Mouse (Mus musculus): ENCODE data around the gene E130114P18Rik.

E130114P18Rik gene

GRCm38 (mm10) chr4:97733392-97733791, 44.5 kb downstream of the E130114P18Rik start:
- in situ Hi-C loops (cut with MboI; ENCODE audit: low pct_unique_long_range_greater_than_20kb in 1 of 2, low sequenced_read_pairs in 2 of 2, unreplicated experiment in 1 of 2): no loop called here

GRCm38 (mm10) chr4:97730416-97730815, 47.5 kb downstream of the E130114P18Rik start:
- in situ Hi-C loops (cut with MboI; ENCODE audit: low pct_unique_long_range_greater_than_20kb in 1 of 2, low sequenced_read_pairs in 2 of 2, unreplicated experiment in 1 of 2): no loop called here

GRCm38 (mm10) chr4:97729999-97730398, 47.9 kb downstream of the E130114P18Rik start:
- in situ Hi-C loops (cut with MboI; ENCODE audit: low pct_unique_long_range_greater_than_20kb in 1 of 2, low sequenced_read_pairs in 2 of 2, unreplicated experiment in 1 of 2): no loop called here

GRCm38 (mm10) chr4:97728520-97728919, 49.4 kb downstream of the E130114P18Rik start:
- in situ Hi-C loops (cut with MboI; ENCODE audit: low pct_unique_long_range_greater_than_20kb in 1 of 2, low sequenced_read_pairs in 2 of 2, unreplicated experiment in 1 of 2): no loop called here

- in situ Hi-C loops (cut with MboI; ENCODE audit: low pct_unique_long_range_greater_than_20kb in 1 of 2, low sequenced_read_pairs in 2 of 2, unreplicated experiment in 1 of 2): no loop called here
Measured at GRCm38 (mm10) chr4:97723374-97723773, 54.5 kb downstream of the E130114P18Rik start.

GRCm38 (mm10) chr4:97722666-97723065, 55.2 kb downstream of the E130114P18Rik start:
- in situ Hi-C loops (cut with MboI; ENCODE audit: low pct_unique_long_range_greater_than_20kb in 1 of 2, low sequenced_read_pairs in 2 of 2, unreplicated experiment in 1 of 2): no loop called here

- in situ Hi-C loops (cut with MboI; ENCODE audit: low pct_unique_long_range_greater_than_20kb in 1 of 2, low sequenced_read_pairs in 2 of 2, unreplicated experiment in 1 of 2): no loop called here
Measured at GRCm38 (mm10) chr4:97714616-97715015, 63.3 kb downstream of the E130114P18Rik start.

GRCm38 (mm10) chr4:97714101-97714615, 63.7 kb downstream of the E130114P18Rik start:
- in situ Hi-C loops (cut with MboI; ENCODE audit: low pct_unique_long_range_greater_than_20kb in 1 of 2, low sequenced_read_pairs in 2 of 2, unreplicated experiment in 1 of 2): no loop called here

GRCm38 (mm10) chr4:97712547-97712946, 65.3 kb downstream of the E130114P18Rik start:
- in situ Hi-C loops (cut with MboI; ENCODE audit: low pct_unique_long_range_greater_than_20kb in 1 of 2, low sequenced_read_pairs in 2 of 2, unreplicated experiment in 1 of 2): no loop called here

GRCm38 (mm10) chr4:97710048-97710765, 67.7 kb downstream of the E130114P18Rik start:
- in situ Hi-C loops (cut with MboI; ENCODE audit: low pct_unique_long_range_greater_than_20kb in 1 of 2, low sequenced_read_pairs in 2 of 2, unreplicated experiment in 1 of 2): no loop called here

- in situ Hi-C loops (cut with MboI; ENCODE audit: low pct_unique_long_range_greater_than_20kb in 1 of 2, low sequenced_read_pairs in 2 of 2, unreplicated experiment in 1 of 2): no loop called here
Measured at GRCm38 (mm10) chr4:97707373-97708152, 70.3 kb downstream of the E130114P18Rik start.

GRCm38 (mm10) chr4:97696684-97697615, 80.9 kb downstream of the E130114P18Rik start:
- in situ Hi-C loops (cut with MboI; ENCODE audit: low pct_unique_long_range_greater_than_20kb in 1 of 2, low sequenced_read_pairs in 2 of 2, unreplicated experiment in 1 of 2): no loop called here

- in situ Hi-C loops (cut with MboI; ENCODE audit: low pct_unique_long_range_greater_than_20kb in 1 of 2, low sequenced_read_pairs in 2 of 2, unreplicated experiment in 1 of 2): no loop called here
Measured at GRCm38 (mm10) chr4:97695414-97696040, 82.4 kb downstream of the E130114P18Rik start.

GRCm38 (mm10) chr4:97693931-97694330, 83.9 kb downstream of the E130114P18Rik start:
- in situ Hi-C loops (cut with MboI; ENCODE audit: low pct_unique_long_range_greater_than_20kb in 1 of 2, low sequenced_read_pairs in 2 of 2, unreplicated experiment in 1 of 2): no loop called here

GRCm38 (mm10) chr4:97693054-97693453, 84.8 kb downstream of the E130114P18Rik start:
- in situ Hi-C loops (cut with MboI; ENCODE audit: low pct_unique_long_range_greater_than_20kb in 1 of 2, low sequenced_read_pairs in 2 of 2, unreplicated experiment in 1 of 2): no loop called here

- in situ Hi-C loops (cut with MboI; ENCODE audit: low pct_unique_long_range_greater_than_20kb in 1 of 2, low sequenced_read_pairs in 2 of 2, unreplicated experiment in 1 of 2): no loop called here
Measured at GRCm38 (mm10) chr4:97690384-97690766, 87.5 kb downstream of the E130114P18Rik start.

- in situ Hi-C loops (cut with MboI; ENCODE audit: low pct_unique_long_range_greater_than_20kb in 1 of 2, low sequenced_read_pairs in 2 of 2, unreplicated experiment in 1 of 2): no loop called here
Measured at GRCm38 (mm10) chr4:97689456-97690383, 88.2 kb downstream of the E130114P18Rik start.
